Mouse (Mus musculus): Measurements from ENCODE around the gene Gm7073. TPM values are rescaled to one million over a fixed set of nuclear protein-coding genes. Genes with fewer than 3 reads are reported as not detected.

Gene Gm7073
- total RNA-seq, 4 experiments from 2014 or later, result not detected

Small RNA genes lying within 50 kb of the gene (microRNA-seq; reads per million reads assigned to microRNA genes)
- 10.6 to 12.1 reads per million in 2 experiments for gene Mir505

Other genes with a start within 250 kb of the Gm7073 start
- 10 to 100 TPM; 13.6 to 15.1 (median 14.5) TPM for gene Atp11c, start 53.4 kb upstream of the Gm7073 start, total RNA-seq (2022)